Mouse (Mus musculus): ENCODE results near the gene Cwc27.

The Cwc27 gene

GRCm38 (mm10) chr13:104645778-104646425 lies 171.0 kb downstream of the Cwc27 start:
- DNase-seq (ENCODE audit: low spot score in 2 of 2), result no peak

DNA sequence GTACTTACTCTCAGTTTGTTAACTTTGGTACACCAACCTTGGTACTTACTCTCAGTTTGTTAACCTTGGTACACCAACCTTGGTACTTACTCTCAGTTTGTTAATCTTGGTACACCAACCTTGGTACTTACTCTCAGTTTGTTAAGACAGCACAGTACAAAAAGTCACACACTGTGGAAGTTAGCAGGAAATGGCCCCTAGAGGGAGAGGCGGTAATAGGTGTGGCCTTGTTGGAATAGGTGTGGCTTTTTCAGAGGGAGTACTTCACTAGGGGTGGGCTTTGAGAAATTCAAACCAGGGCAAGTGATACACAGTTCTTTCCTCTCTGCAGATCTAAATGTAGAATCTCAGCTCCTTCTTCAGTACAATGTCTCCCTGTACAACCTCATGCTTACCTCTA lies 172.8 kb downstream of the Cwc27 start:
- DNase-seq (ENCODE audit: low spot score in 2 of 2), result no peak

DNA sequence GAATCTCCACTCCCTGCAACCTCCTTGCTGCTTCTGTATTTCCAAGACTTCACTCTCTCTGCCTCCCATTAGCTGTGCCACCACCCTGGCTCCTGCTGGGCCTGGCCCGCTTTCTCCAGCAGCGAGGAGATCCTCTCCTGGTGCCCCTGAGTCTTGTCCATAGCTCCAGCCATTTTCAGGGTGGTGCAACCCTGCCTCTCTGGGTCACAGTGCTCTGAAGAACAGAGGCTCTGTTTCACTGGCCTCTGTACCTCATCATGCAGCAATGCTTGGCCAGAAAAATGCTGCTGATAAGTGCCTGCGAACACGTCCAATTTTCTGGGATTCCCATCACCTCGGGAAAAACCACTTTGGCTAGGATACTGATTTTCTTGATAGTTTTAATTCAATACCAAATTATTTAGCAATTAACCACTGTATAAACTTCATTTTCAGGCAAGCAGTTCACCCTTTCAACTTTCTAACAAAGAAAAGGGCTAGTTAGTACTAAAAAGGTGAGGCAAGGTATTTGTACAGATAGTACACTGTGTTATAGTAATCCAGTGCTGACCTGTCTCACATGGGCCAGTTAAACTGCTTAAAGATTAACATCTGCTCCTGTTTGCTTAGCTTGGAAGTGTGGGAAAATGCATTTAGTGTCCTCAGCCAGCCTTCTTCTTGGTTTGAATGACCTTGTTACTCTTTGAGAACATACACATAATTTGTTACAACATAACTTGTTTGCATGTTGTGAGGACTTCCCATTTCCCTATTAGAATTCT lies 176.1 kb downstream of the Cwc27 start:
- DNase-seq (ENCODE audit: low spot score in 2 of 2), result no peak

GRCm38 (mm10) chr13:104638988-104639387 lies 178.0 kb downstream of the Cwc27 start:
- no peak for DNase-seq (ENCODE audit: low spot score in 2 of 2)

- DNase-seq (ENCODE audit: low spot score in 2 of 2), result no peak
Observed at GRCm38 (mm10) chr13:104635965-104636462, 180.9 kb downstream of the Cwc27 start.

- DNase-seq (ENCODE audit: low spot score in 2 of 2), result no peak
Observed at GRCm38 (mm10) chr13:104634708-104635107, 182.2 kb downstream of the Cwc27 start.

DNA sequence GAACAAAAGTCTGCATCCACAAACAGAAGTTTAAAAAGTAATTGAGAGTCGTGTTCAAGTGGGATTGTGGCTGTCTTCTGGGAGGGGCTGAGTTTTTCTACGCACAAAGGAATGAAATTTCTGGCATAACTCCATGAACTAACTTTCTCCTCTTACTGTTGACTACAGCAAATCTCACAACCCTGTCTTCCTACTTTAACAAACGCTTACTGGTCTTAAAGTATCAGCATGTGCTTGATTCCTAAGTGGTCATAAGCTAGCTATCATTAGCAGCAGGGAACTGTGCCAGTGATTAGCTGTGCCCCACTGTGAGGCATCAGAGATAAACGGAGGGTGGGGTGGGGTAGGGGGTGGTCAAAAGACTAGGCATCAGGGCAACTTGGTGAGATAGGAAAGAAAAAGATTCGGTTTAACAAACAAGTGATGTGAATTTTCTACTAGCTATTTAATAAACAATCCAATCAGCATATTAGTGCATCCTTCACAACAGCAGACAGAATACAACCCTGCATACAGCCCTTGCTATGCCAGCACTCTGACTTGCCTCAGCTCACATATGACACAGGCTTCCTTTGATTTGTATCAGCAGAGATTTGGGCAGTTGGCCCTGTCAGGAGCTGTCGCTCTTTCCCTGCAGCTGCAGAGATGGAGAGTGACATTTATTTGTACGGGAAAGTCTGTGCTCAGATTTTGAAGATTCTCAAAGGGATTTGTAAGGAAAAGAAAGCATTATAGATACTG lies 184.3 kb downstream of the Cwc27 start:
- DNase-seq (ENCODE audit: low spot score in 2 of 2), result no peak

DNA sequence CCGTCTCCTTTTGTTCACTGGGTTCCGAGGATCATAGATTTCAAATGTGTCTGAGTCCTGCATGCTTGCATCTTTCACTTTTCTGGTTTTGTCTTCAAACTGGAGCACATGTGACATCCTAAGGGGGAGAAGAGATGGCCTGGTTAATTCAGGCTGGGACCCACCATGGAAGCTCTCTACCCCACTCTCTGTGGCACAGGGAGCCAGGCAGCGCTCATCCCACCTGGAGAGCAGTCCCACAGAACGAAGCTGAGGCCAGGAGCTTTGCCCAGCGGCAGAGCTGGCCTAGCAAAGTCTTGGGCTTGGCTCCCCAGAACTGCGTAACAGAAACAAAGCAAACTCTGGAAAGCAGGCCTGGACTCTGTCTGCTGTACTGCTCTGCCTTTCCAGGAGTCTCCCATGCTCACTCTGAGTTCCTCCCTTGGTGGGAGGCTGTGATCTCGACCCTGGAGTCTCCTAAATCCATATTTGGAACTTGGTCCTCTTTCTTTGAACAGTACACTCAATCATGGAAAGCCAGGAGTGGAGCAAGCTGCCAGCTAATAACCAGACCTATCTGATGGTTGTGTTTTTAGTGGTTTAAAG lies 185.2 kb downstream of the Cwc27 start:
- no peak for DNase-seq (ENCODE audit: low spot score in 2 of 2)

GRCm38 (mm10) chr13:104630808-104631207 lies 186.1 kb downstream of the Cwc27 start:
- DNase-seq (ENCODE audit: low spot score in 2 of 2), result no peak

- DNase-seq (ENCODE audit: low spot score in 2 of 2), result no peak
Observed at GRCm38 (mm10) chr13:104629621-104630020, 187.3 kb downstream of the Cwc27 start.

GRCm38 (mm10) chr13:104628019-104628418 lies 188.9 kb downstream of the Cwc27 start:
- DNase-seq (ENCODE audit: low spot score in 2 of 2), result no peak

DNA sequence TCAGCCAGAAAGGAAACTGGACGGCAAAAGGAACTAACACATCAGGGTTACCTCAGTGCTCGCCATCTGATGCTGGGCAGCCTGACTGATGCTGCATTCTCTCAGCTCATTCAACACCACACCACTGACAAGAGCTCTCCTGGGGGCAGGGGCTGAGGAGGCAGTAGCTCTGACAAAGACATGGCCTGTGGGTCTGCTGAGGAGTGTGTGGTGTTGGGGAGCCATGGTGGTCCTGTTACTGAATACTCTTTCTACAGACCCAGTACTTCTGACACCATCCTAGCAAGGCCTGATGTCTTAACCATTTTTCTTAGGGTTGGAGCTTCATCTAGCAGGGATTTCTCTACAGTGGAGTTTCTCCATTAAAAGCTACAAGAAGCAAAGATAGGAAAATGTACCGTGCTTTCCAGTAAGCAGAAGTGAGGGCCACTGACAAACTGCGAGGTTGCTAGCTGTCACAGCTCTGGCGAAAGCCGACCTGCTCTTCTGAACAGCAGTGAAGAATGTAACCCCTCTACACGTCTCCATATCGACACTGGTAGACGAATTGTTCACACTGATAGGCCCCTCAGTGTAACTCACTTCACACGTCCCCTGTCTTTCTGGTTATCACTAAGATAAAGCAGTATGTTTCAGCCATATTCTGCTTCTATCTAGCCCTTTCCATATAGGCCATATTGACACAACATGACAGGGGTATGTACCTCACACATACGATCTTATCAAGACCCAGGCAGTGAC lies 189.6 kb downstream of the Cwc27 start:
- DNase-seq (ENCODE audit: low spot score in 2 of 2), result no peak

DNA sequence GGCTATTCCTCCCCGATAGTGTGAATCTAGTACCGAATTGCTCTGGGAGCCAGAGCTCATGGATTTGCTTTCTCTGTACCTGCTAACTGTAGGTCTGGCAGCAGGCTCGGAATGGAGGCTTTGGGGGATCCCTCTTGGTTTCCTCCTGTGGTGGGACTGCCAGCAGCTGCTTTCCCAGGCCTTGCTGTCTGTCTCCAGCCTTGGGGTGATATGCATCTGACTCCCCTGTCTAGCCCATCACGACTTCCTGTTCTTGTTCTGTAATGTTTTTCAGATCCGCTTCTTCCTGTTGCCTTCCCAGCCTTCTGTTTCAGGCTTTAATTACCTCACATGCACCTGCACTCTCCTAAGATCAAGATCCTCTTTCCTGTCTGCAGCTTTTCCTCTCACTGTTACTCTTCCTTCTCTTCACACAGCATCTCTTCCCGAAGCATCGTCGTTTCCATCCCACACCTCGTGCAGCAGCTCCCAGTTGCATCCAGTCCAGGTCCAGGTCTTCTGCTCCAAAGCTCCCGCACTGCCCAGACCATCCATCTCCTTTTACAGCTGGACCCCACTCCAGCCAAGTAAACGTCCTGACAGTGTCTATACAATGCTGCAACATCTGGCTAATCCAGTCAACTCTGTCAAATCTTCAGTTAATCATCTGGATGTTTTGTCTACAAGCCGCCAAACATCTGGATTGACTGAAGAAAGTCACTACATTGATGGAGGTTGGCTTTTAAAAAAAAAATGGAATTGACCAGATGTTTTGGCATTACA lies 193.6 kb downstream of the Cwc27 start:
- DNase-seq (ENCODE audit: low spot score in 2 of 2), result no peak

DNA sequence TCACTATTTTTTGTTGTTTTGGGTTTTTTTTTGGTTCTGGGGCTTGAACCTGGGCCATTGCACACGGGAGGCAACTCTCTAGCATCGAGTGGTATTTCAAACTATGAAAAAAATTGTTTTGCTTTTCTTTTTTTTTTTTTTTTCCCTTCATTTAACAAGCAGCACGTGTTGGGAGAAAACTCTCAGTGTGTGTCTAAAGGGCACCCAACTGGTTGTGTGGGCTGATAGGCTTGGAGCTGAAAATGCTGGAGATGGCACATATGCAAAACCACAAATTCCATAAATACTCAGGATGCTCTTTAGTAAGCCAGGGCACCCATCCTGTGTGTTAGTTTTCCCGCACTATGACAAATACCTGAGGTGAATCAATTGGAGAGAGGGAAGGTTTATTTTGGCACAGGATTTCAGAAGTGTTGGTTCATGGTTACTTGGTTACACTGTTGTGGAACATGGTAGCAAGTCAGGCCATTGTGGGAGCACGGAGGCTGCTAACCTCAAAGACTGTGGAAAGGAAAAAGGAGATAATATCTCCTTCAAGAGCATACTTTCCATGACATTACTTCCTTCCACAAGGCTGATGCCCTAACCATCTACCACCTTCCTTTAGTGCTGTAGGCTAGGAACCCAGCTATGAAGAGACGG lies 194.7 kb downstream of the Cwc27 start:
- no peak for DNase-seq (ENCODE audit: low spot score in 2 of 2)

- DNase-seq (ENCODE audit: low spot score in 2 of 2), result no peak
Observed at GRCm38 (mm10) chr13:104620423-104620822, 196.5 kb downstream of the Cwc27 start.

DNA sequence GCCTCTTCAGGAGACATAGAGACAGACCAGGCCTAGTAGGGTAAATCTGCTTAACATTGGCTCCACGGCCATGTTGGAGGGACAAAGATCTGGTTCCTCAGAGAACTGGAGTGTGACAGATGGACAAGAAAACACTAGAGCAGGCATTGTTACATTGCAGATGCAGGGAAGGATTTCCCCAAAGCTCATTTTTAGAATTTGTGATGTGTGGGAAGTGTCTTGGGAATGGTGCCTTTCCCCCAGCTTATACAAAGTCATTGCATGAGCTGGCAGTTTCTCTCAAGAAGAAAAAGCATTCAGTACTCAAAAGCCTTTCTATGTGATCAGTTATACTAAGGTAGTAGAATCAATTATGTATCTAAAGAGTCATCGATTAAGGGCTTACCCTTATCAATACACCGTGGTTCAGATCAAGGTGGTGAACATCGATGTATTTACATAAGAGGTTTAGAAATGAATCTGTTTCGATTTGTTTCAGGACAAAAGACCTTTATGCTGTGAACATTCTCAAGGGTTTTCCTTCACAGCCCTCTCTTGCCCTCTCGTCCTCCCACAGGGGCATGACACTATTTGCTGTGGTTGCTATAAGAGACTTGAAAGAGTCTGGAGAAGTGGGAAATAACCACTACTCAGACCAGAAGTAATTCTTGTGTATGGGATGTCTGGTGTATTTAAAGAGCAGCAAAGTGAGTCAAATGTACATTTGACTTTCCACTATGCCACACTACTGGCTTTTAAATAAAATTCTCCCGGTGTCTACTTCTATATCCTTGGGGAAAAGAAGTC lies 197.2 kb downstream of the Cwc27 start:
- no peak for DNase-seq (ENCODE audit: low spot score in 2 of 2)

GRCm38 (mm10) chr13:104617201-104617600 lies 199.7 kb downstream of the Cwc27 start:
- no peak for DNase-seq (ENCODE audit: low spot score in 2 of 2)

GRCm38 (mm10) chr13:104615999-104616810 lies 200.7 kb downstream of the Cwc27 start:
- DNase-seq (ENCODE audit: low spot score in 2 of 2), result peak in 1 of 2 experiments; percentile 27

Data from cerebellum, postnatal 4 days (tissue).